Mouse (Mus musculus) ES-Bruce4 (cell line): ENCODE measurements around the gene Sox18.

Experiments
- CTCF ChIP-seq: IDR thresholded peaks from one replicate; pipeline ENCODE4 v1.8.1; 2011; ENCODE audit warnings: low read depth, low read length
- POLR2A ChIP-seq: IDR thresholded peaks from one replicate; pipeline ENCODE4 v1.8.1; 2011; ENCODE audit warnings: low read length; ENCODE audit not compliant: insufficient read depth

- TF ChIP-seq CTCF (no peak), POLR2A (no peak)
Observed at GRCm38 (mm10) chr2:181696801-181697420, 25.5 kb upstream of the Sox18 start.
